Mouse (Mus musculus): ENCODE measurements around the gene Cenpo. TPM values are rescaled to one million over a fixed set of nuclear protein-coding genes. Genes with fewer than 3 reads are reported as not detected.

Gene Cenpo
- total and polyA plus RNA-seq, 2 experiments from 2014 or later: 4.9 to 6.7 TPM

GRCm38 (mm10) chr12:4212908-4213307 lies 21.2 kb downstream of the Cenpo start:
- WGBS: 73% methylated on average over 8 of the region's 8 CpGs
- ATAC-seq: no peak
- no peak for DNase-seq
- Histone ChIP-seq H3K9me3 (ENCODE audit: low read length) (no peaks in the 10 kb centered on the region), H3K27ac (ENCODE audit: low read depth, low read length) (no peak overlapping the region), H3K4me3 (ENCODE audit: low read depth, low read length) (no peak overlapping the region), H3K9ac (no peak overlapping the region), H3K27me3 (ENCODE audit: insufficient read depth, low read length) (no peaks in the 10 kb centered on the region), H3K4me2 (ENCODE audit: low read depth) (no peak overlapping the region), H3K4me1 (ENCODE audit: insufficient read depth) (no peaks in the 10 kb centered on the region), H3K36me3 (ENCODE audit: insufficient read depth) (peaks cover 72% of the 10 kb centered on the region)
- no peak for TF ChIP-seq CTCF (IDR thresholded peaks at IDR 0.05; ENCODE audit: low read depth)

- DNase-seq: no peak
- Histone ChIP-seq H3K9me3 (ENCODE audit: low read length) (no peaks in the 10 kb centered on the region), H3K27ac (ENCODE audit: low read depth, low read length) (no peak overlapping the region), H3K4me3 (ENCODE audit: low read depth, low read length) (no peak overlapping the region), H3K4me1 (ENCODE audit: insufficient read depth) (no peaks in the 10 kb centered on the region), H3K9ac (no peak overlapping the region), H3K27me3 (ENCODE audit: insufficient read depth, low read length) (no peaks in the 10 kb centered on the region), H3K4me2 (ENCODE audit: low read depth) (no peak overlapping the region), H3K36me3 (ENCODE audit: insufficient read depth) (peaks cover 80% of the 10 kb centered on the region)
- no peak for ATAC-seq
- WGBS: 91% methylated on average over 9 of the region's 9 CpGs
- TF ChIP-seq CTCF (IDR thresholded peaks at IDR 0.05; ENCODE audit: low read depth): no peak
Observed at GRCm38 (mm10) chr12:4211174-4211573, 22.9 kb downstream of the Cenpo start.

DNA sequence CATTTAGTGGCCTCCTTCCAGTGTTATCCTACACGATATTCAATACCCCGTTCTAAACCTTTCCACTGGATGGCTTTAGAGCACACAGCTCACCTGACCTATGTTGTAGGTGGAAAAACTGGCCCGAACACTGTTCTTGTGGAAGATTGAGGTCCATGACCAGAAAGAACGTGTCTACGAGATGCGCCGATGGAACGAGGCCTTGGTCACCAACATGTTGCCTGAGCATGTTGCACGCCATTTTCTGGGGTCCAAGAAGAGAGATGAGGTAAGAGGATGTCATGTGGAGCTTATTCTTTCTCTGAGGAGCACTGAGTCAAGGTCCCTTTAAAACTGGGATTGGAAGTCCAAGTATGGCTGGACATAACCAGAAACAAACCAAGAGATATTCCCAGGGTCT lies 24.9 kb downstream of the Cenpo start:
- no peaks in the 10 kb centered on the region for H3K4me1 ChIP-seq (ENCODE audit: insufficient read depth)
- TF ChIP-seq CTCF (IDR thresholded peaks at IDR 0.05; ENCODE audit: low read depth): no peak

GRCm38 (mm10) chr12:4208405-4209133 lies 25.5 kb downstream of the Cenpo start:
- Histone ChIP-seq H3K4me2 (ENCODE audit: low read depth) (no peak overlapping the region), H3K27me3 (ENCODE audit: insufficient read depth, low read length) (no peaks in the 10 kb centered on the region), H3K4me3 (ENCODE audit: low read depth, low read length) (no peak overlapping the region), H3K27ac (ENCODE audit: low read depth, low read length) (no peak overlapping the region), H3K9ac (no peak overlapping the region), H3K4me1 (ENCODE audit: insufficient read depth) (no peaks in the 10 kb centered on the region), H3K36me3 (ENCODE audit: insufficient read depth) (peaks cover 68% of the 10 kb centered on the region), H3K9me3 (ENCODE audit: low read length) (no peaks in the 10 kb centered on the region)
- DNase-seq (peak; percentile 64), ATAC-seq (peak; percentile 72)
- TF ChIP-seq CTCF (IDR thresholded peaks at IDR 0.05; ENCODE audit: low read depth): peak; percentile 75
- WGBS: 77% methylated on average over 15 of the region's 15 CpGs

More for the DNA sequence above, 24.9 kb downstream of the Cenpo start:
- ATAC-seq (no peak), DNase-seq (no peak)
- WGBS: 97% methylated on average over 9 of the region's 9 CpGs
- Histone ChIP-seq H3K9me3 (ENCODE audit: low read length) (no peaks in the 10 kb centered on the region), H3K27me3 (ENCODE audit: insufficient read depth, low read length) (no peaks in the 10 kb centered on the region), H3K36me3 (ENCODE audit: insufficient read depth) (peaks cover 67% of the 10 kb centered on the region), H3K4me2 (ENCODE audit: low read depth) (no peak overlapping the region), H3K27ac (ENCODE audit: low read depth, low read length) (no peak overlapping the region), H3K9ac (no peak overlapping the region), H3K4me3 (ENCODE audit: low read depth, low read length) (no peak overlapping the region)

DNA sequence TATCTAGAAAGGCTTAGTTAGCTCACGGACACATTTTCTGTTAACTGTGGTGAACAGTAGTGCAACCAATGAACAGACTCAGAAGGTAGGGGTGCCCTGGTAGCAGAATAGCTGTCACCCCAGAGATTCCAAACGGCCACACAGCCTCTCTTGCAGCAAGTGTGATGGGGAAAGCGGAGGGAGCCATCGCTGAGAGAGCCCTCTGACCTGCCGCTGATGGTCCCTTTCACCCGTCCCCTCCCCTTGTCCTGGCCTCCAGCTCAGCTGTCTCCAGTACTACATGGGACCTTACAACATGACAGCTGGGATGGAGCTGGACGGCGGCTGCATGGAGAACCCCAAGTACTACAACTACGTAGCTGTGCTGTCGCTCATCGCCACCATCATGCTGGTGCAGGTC lies 28.0 kb downstream of the Cenpo start:
- H3K36me3 ChIP-seq (ENCODE audit: insufficient read depth): peaks cover 63% of the 10 kb centered on the region
- H3K4me2 ChIP-seq (ENCODE audit: low read depth): no peak overlapping the region
- WGBS: 94% methylated on average over 11 of the region's 11 CpGs
- DNase-seq (no peak), ATAC-seq (no peak)
- no peak overlapping the region for H3K9ac ChIP-seq
- no peaks in the 10 kb centered on the region for H3K27me3 ChIP-seq (ENCODE audit: insufficient read depth, low read length)
- TF ChIP-seq CTCF (IDR thresholded peaks at IDR 0.05; ENCODE audit: low read depth): no peak
- no peak overlapping the region for H3K27ac ChIP-seq (ENCODE audit: low read depth, low read length)
- no peaks in the 10 kb centered on the region for H3K4me1 ChIP-seq (ENCODE audit: insufficient read depth)
- H3K9me3 ChIP-seq (ENCODE audit: low read length): no peaks in the 10 kb centered on the region
- no peak overlapping the region for H3K4me3 ChIP-seq (ENCODE audit: low read depth, low read length)

- Histone ChIP-seq H3K9ac (no peak overlapping the region), H3K4me3 (ENCODE audit: low read depth, low read length) (no peak overlapping the region), H3K9me3 (ENCODE audit: low read length) (no peaks in the 10 kb centered on the region), H3K36me3 (ENCODE audit: insufficient read depth) (peaks cover 58% of the 10 kb centered on the region), H3K27me3 (ENCODE audit: insufficient read depth, low read length) (no peaks in the 10 kb centered on the region), H3K4me1 (ENCODE audit: insufficient read depth) (no peaks in the 10 kb centered on the region), H3K4me2 (ENCODE audit: low read depth) (no peak overlapping the region), H3K27ac (ENCODE audit: low read depth, low read length) (no peak overlapping the region)
- DNase-seq (no peak), ATAC-seq (no peak)
- no peak for TF ChIP-seq CTCF (IDR thresholded peaks at IDR 0.05; ENCODE audit: low read depth)
- WGBS: 90% methylated on average over 4 of the region's 4 CpGs
Observed at GRCm38 (mm10) chr12:4202206-4202605, 31.9 kb downstream of the Cenpo start.

DNA sequence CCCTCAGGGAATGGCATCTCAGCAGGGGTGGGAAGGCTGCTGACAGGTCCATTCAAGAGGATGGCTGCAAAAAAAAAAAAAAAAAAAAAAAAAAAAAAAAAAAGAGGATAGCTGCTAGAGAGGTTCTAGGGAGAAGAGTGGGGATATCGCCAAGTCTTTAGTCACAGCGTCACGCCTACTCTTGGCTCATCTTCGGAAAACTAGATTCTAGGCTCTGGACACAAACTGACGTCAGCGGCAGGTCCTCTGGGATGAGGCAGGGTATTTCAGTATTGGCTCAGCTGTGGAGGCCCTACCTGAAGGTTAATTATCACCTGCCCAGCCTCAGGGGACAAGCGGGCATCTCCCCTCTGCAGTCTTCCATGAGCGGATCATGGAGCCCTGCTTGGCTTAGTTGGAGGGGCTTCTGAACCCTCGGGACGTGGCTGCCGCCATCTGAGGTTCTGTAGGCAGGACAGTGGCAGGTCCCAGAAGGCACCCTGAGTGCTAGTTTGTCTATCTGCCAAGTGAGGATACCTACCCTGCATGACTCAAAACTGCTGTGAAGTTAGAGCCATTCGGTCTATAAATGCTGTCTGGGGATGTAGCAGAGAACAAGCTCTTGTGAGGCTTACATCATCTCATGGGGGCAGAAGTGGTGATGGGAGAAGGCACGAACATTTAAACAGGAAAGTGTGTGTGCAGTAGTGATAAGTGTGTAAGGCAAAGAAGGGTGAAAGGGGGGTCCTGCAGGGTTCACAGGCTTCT lies 32.5 kb downstream of the Cenpo start:
- TF ChIP-seq CTCF (IDR thresholded peaks at IDR 0.05; ENCODE audit: low read depth): no peak
- H3K27me3 ChIP-seq (ENCODE audit: insufficient read depth, low read length): no peaks in the 10 kb centered on the region
- H3K4me1 ChIP-seq (ENCODE audit: insufficient read depth): no peaks in the 10 kb centered on the region
- H3K27ac ChIP-seq (ENCODE audit: low read depth, low read length): no peak overlapping the region
- ATAC-seq (no peak), DNase-seq (no peak)
- no peak overlapping the region for H3K9ac ChIP-seq
- no peak overlapping the region for H3K4me2 ChIP-seq (ENCODE audit: low read depth)
- WGBS: 85% methylated on average over 13 of the region's 13 CpGs
- no peaks in the 10 kb centered on the region for H3K9me3 ChIP-seq (ENCODE audit: low read length)
- H3K4me3 ChIP-seq (ENCODE audit: low read depth, low read length): no peak overlapping the region
- H3K36me3 ChIP-seq (ENCODE audit: insufficient read depth): peaks cover 57% of the 10 kb centered on the region

All from forebrain, postnatal 0 days (tissue).